Mouse (Mus musculus): ENCODE results near the gene Gm10912. TPM values are rescaled to one million over a fixed set of nuclear protein-coding genes. Genes with fewer than 3 reads are reported as not detected.
"Not testable (repeated sequence)": the region's sequence is repeated elsewhere in the genome, so short reads cannot be mapped to it uniquely, and the experiment has no call there.

The Gm10912 gene
- total RNA-seq (2017), result 1.0 and 1.6 TPM in 2 replicates

- not testable (repeated sequence) for ATAC-seq (ENCODE audit: extremely low read depth, insufficient number of reproducible peaks, low FRiP score, poor library complexity, severe bottlenecking)
Measured at GRCm38 (mm10) chr2:104065526-104065925, at the start of gene Gm10912. Gene Gm10912 (plus strand): TSS chr2:104065826.

DNA sequence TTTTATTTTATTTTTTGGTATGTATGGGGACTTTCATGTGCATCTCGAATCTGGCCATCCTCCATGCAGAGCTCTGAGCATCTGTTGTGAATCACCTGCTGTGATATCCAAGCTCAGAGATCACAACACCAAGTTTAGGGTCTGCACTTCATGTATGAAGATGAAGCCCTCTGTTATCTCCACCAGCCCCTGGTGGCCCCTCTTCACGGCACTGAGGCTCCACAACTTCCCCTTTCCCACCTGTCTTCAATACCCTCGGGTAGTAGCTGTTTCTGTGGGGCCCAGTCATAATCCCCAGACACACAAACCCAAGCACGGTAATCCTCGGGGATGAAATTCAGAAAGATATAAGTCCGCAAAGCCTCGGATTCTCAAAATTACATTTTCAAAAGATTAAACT is 42.5 kb upstream of the Gm10912 start:
- no peak for ATAC-seq (ENCODE audit: extremely low read depth, insufficient number of reproducible peaks, low FRiP score, poor library complexity, severe bottlenecking)

- no peak for ATAC-seq (ENCODE audit: extremely low read depth, insufficient number of reproducible peaks, low FRiP score, poor library complexity, severe bottlenecking)
Measured at GRCm38 (mm10) chr2:104024656-104025055, 41.0 kb upstream of the Gm10912 start.

DNA sequence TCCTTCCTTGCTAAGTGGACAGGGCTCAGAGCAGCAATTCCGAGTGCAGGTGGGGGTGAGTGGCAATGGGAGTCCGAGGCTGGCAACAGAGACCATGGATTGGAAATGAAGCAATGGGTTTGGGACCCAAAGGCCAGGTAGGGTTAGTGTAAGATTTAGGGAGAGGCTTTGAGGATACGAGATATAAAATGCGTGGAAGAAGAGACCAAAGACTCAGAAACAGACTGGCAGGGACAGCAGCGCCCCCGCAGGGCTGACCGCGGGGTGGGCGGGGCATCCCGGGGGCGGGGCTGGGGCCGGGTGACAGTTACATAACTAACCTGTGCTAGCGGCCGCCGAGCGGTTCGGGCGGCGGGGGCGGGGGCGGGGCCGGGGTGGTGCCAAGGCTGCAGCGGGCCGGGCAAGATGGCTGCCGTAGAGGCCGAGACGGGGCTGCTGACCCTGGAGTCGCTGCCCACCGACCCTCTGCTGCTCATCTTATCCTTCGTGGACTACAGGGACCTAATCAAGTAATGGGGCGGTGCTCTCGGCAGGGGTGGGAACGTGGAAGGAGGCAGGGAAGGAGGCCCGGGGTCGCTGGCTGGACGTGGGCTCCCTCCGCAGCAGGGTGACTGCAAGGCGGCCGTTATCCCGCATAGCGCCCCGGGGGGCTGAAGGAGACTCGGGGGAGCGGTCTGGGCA is 38.0 kb upstream of the Gm10912 start, which contains the start of gene Fbxo3:
Gene Fbxo3, plus strand, starts transcription at position 264 of the 681 bp plus-strand sequence.
- ATAC-seq (ENCODE audit: extremely low read depth, insufficient number of reproducible peaks, low FRiP score, poor library complexity, severe bottlenecking), result peak; percentile 82

- peak; percentile 16; the same call in 1 of the 2 replicates for ATAC-seq (ENCODE audit: extremely low read depth, insufficient number of reproducible peaks, low FRiP score, poor library complexity, severe bottlenecking)
Measured at GRCm38 (mm10) chr2:104028139-104028723, 37.4 kb upstream of the Gm10912 start, which contains the start of gene 4931422A03Rik. Gene 4931422A03Rik (minus strand): TSS chr2:104028361.

GRCm38 (mm10) chr2:104029074-104029473 is 36.6 kb upstream of the Gm10912 start:
- no peak for ATAC-seq (ENCODE audit: extremely low read depth, insufficient number of reproducible peaks, low FRiP score, poor library complexity, severe bottlenecking)

DNA sequence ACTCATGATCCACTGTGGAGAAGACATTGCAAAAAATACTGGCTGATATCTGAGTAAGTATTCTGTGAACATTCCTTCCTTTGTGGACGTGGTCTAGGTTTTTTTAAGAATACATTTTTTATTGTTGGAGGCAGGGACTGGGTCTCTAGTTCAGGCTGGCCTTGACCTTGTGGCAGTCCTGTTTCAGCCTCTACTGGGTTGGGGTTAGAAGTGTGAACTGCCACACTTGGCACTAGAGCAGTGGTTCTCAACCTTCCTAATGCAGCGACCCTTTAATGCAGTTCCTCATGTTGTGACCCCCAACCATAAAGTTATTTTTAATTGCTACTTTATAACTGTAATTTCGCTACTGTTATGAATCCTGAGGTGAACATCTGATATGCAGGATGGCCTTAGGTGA is 35.2 kb upstream of the Gm10912 start:
- no peak for ATAC-seq (ENCODE audit: extremely low read depth, insufficient number of reproducible peaks, low FRiP score, poor library complexity, severe bottlenecking)

DNA sequence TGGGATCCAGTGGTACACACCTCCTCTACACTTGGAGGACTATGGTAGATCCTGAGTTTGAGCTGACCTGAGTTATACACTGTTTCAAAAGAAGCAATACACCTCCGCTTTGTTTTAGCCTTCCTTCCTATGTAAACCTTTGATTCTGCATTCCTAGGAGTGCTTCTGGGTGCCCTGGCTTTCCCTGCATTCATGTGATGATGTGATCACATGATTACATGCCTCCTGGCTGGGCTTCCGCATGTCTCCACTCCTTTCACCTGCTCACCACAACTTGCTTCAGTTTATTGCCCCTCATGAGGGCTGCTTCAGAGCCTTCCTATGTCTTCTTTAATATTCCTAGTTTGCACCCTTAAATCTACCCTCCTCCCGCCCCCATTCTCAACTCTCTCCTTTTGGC is 33.6 kb upstream of the Gm10912 start:
- no peak for ATAC-seq (ENCODE audit: extremely low read depth, insufficient number of reproducible peaks, low FRiP score, poor library complexity, severe bottlenecking)

DNA sequence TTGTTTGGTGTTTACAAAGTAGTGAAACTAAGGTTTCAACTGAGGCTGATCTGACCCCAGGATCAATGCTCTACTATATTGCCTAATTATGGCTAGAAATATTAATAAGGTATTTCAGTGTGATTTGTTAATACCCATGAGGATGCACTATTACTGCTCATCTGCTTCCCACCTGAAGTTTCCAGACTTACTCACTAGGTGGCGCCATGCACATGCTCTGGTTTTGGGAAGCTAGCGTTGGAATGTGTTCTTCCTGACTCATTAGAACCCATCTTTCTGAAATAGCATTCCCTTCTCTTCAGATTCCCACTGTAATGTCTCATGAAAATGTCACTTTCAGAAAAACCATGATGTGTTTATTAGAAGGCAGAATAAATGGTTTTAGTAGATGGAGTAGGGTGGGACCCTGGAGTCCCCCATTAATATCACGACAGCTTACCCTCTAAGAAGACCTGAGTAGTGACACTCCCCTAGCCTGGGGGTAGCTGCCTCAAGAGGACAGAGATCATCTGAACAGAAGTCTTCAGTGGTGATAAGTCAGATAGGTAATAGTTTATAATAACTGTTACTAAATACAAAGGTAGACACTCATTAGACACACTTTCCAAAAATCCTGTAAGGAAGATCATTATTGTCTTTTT is 30.7 kb upstream of the Gm10912 start:
- peak; percentile 44; the same call in 1 of the 2 replicates for ATAC-seq (ENCODE audit: extremely low read depth, insufficient number of reproducible peaks, low FRiP score, poor library complexity, severe bottlenecking)

DNA sequence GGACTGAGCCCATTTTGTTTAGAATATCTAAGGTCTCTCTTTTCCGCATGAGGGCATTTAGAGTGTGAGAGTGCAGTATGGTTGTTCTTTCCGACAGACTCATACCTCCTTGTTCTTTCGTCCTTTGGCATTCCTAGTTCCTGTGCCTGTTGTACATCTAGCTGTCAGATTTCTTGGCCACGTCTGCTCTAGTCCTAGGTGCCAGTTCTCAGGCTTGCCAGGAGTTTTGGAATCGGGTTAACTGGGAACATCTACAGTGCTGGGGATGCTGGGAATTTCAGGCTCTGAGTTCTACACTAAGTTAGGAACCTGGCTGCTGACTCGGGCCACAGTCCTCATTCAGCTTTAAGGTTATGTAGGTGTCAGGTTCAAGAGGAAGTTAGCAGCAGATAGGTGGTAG is 30.0 kb upstream of the Gm10912 start:
- no peak for ATAC-seq (ENCODE audit: extremely low read depth, insufficient number of reproducible peaks, low FRiP score, poor library complexity, severe bottlenecking)

GRCm38 (mm10) chr2:104036316-104036715 is 29.3 kb upstream of the Gm10912 start:
- no peak for ATAC-seq (ENCODE audit: extremely low read depth, insufficient number of reproducible peaks, low FRiP score, poor library complexity, severe bottlenecking)

DNA sequence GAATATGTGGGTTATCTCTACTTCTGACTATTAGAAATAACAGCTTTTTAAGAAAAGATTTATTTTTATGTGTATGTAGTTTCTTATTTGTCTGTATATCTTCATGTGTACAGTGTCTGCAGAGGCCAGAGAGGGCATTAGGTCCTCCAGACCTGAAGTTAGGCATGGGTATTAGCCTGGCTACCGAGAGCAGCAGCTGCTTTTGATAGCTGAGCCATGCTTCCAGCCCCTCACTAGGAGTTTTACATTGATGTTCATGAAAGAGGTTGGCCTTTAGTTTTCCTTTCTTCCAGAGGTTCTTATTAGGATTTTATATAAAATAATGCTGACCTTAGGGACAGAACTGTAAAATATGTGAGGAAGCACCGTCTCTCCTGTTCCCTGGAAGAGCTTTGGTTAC is 27.4 kb upstream of the Gm10912 start:
- no peak for ATAC-seq (ENCODE audit: extremely low read depth, insufficient number of reproducible peaks, low FRiP score, poor library complexity, severe bottlenecking)

DNA sequence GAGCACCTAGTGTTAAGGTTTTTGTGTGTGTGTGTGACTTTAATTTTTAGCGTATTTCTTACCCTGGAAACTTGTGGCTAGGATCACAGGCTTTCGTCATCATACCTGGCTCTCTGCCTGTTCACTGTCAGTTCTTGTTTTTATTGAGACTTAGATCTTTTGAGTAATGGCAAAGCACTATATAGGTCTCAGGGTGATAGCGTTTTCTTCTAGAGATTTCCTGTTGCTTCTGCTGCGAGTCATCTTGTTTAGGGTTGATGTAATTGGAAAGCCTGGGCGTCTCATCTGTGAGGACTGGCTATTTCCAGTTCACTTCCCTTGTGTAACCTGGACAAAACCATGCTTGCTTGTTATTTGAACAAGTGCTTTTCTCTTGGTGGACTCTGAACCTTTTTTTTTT is 24.0 kb upstream of the Gm10912 start:
- no peak for ATAC-seq (ENCODE audit: extremely low read depth, insufficient number of reproducible peaks, low FRiP score, poor library complexity, severe bottlenecking)

GRCm38 (mm10) chr2:104042766-104043165 is 22.9 kb upstream of the Gm10912 start:
- no peak for ATAC-seq (ENCODE audit: extremely low read depth, insufficient number of reproducible peaks, low FRiP score, poor library complexity, severe bottlenecking)

DNA sequence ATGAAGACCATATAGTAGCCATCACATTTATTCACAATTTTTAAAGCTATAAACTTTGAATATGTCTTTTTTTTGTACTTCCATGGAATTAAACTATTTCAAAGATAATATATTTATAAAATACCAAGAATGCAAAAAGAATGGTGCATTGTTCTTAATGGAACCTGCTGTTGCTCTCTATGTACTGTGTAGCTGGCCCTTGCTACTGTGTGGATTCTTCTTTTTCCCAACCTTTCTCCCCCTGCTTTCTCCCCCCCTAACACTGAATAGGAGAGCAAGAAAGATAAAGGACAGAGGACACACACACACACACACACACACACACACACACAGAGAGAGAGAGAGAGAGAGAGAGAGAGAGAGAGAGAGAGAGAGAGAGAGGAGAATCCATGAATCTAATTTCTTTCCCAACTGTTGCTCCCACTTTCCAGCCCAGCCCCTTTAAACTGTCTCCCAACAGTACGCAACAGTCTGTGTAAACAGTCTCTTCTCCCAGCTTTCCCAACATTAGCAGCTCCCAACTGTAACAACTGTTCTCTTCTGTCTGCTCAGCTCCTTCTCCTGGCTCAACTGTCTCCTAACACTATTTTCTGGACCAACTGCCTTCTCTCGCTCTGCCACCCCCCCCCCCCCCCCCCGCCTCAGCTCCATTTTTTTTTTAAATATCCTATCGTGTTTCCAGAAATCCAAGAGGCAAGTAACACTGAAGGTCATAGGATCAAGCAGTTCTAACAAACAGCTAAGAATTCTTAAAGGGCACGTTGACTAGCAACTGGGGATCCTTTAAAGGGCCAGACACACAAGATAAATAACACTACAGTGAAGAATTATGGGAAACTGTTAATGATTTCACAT is 21.8 kb upstream of the Gm10912 start:
- no peak for ATAC-seq (ENCODE audit: extremely low read depth, insufficient number of reproducible peaks, low FRiP score, poor library complexity, severe bottlenecking)

- no peak for ATAC-seq (ENCODE audit: extremely low read depth, insufficient number of reproducible peaks, low FRiP score, poor library complexity, severe bottlenecking)
Measured at GRCm38 (mm10) chr2:104044479-104045080, 21.0 kb upstream of the Gm10912 start.

DNA sequence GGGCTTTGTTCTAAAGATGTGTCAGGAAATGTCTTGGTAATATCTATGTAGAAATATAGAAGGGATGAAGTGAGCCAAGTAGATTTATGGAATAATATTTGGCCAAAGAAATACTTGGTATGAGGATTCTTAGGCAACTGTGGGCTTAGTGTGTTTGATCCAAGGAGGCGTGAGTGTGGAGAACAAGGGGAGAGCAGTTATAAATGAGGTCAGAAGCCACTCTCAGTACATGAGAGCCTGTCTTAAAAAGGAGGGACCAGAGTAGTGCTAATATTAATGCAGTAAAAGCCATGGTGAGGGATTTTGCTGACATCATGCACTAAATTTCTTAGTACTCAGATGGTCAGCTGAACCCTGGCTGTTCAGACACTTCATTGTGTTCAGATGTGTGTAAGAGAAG is 7.2 kb upstream of the Gm10912 start:
- ATAC-seq (ENCODE audit: extremely low read depth, insufficient number of reproducible peaks, low FRiP score, poor library complexity, severe bottlenecking), result no peak

DNA sequence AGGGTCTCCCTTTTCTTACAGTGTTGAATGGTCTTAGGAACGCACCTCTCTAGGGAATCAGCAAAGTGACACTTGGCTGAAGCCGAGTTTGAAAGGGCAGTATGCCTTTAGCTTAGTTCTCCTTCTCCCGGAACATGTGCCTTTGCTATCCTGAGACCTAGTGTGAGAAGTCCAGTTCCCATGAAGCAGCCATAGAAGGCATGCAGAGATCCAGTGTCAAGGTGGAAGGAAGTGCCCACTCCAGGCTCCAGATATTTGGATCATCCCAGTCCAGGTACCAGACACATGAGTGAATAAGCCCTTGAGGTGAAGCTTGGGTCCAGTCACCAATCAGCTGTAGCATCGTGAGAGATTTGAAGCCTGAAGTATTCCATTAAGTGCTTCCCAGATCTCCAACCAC is 6.7 kb upstream of the Gm10912 start:
- ATAC-seq (ENCODE audit: extremely low read depth, insufficient number of reproducible peaks, low FRiP score, poor library complexity, severe bottlenecking), result no peak

DNA sequence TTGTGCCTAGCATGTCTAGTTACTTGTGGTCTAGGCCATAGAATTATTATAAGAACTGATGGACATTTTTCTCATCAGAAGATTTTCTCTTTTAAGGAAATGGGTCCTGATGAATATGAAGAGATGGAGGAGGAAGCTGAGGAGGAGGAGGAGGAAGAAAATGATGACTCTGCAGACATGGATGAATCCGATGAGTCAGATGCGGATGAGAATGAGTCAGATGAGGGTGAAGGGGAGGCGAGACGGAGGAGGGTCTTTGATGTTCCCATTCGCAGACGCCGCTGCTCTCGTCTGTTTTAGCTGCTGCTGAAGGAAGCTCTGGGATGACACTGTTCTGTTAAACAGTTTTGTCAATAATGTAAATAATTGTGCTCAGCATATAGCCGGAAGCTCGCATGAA is 5.8 kb upstream of the Gm10912 start:
- no peak for ATAC-seq (ENCODE audit: extremely low read depth, insufficient number of reproducible peaks, low FRiP score, poor library complexity, severe bottlenecking)

All from neutrophil, adult 5-6 weeks (primary cell).